Mouse (Mus musculus): ENCODE results near the gene Lrmda. TPM values are rescaled to one million over a fixed set of nuclear protein-coding genes. Genes with fewer than 3 reads are reported as not detected.

Lrmda gene
- total and polyA plus RNA-seq, 3 experiments = 5.1 to 5.9 TPM; not detected in 1

DNA sequence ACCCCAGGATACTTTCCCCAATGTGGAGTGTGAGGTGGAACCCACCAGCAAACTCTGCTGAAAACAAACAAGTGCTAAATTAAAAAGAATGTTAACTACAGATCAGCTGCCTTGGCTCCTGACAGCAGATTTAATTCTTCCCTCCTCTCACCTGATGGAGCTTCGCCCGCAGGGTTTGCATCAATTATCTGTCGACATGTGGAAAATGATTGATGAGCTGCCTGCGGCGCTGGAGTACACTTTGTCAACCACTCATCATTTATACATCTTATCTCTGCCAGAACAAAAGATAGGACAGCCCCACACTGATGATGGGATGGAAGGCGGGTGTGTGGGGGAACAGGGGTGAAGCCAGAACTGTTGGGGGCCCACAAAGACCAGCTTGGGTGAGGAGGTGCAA is 649.2 kb downstream of the Lrmda start:
- no peaks in the 10 kb centered on the region for H3K36me3 ChIP-seq (ENCODE audit: control insufficient read depth in 1 of 2, insufficient read depth in 2 of 2, low read length in 2 of 2)
- H3K4me3 ChIP-seq (ENCODE audit: control insufficient read depth in 1 of 2, insufficient read depth in 1 of 2, low read depth in 2 of 2, low read length in 2 of 2) = no peak overlapping the region
- no peaks in the 10 kb centered on the region for H3K4me1 ChIP-seq (ENCODE audit: control insufficient read depth in 1 of 2, insufficient read depth in 2 of 2, low read length in 2 of 2)
- DNase-seq (ENCODE audit: low read depth, low spot score) = no peak
- no peak overlapping the region for H3K9ac ChIP-seq (ENCODE audit: control insufficient read depth, low read depth, low read length, poor library complexity, severe bottlenecking)
- H3K9me3 ChIP-seq (replicated peaks; ENCODE audit: insufficient read depth, low read length) = no peaks in the 10 kb centered on the region
- H3K27ac ChIP-seq (ENCODE audit: control insufficient read depth, low read depth, low read length) = no peak overlapping the region
- TF ChIP-seq MAZ (IDR thresholded peaks at IDR 0.05; ENCODE audit: low read depth, low read length) (no peak), RAD21 (IDR thresholded peaks at IDR 0.05; ENCODE audit: low read depth, low read length) (no peak), JUND (IDR thresholded peaks at IDR 0.05; ENCODE audit: low read depth, low read length) (no peak), NELFE (IDR thresholded peaks at IDR 0.05; ENCODE audit: low read depth, low read length) (no peak), MYC (IDR thresholded peaks at IDR 0.05; ENCODE audit: low read depth, low read length) (no peak), USF2 (IDR thresholded peaks at IDR 0.05; ENCODE audit: borderline replicate concordance in 1 of 2, insufficient read depth in 1 of 2, low read depth in 1 of 2, low read length in 2 of 2) (no peak), EP300 (IDR thresholded peaks at IDR 0.05; ENCODE audit: low read depth in 1 of 2, low read length in 2 of 2) (no peak), ZC3H11A (IDR thresholded peaks at IDR 0.05; ENCODE audit: low read depth, low read length) (no peak), GABPA (IDR thresholded peaks at IDR 0.05; ENCODE audit: low read depth, low read length) (no peak), NRF1 (IDR thresholded peaks at IDR 0.05; ENCODE audit: insufficient read depth, low read depth, low read length, poor library complexity, severe bottlenecking) (no peak), MXI1 (IDR thresholded peaks at IDR 0.05; ENCODE audit: low read depth, low read length) (no peak), CHD2 (IDR thresholded peaks at IDR 0.05; ENCODE audit: low read length) (no peak), GATA1 (IDR thresholded peaks at IDR 0.05; ENCODE audit: low read depth, low read length) (no peak)
- no peaks in the 10 kb centered on the region for H3K79me2 ChIP-seq (ENCODE audit: control insufficient read depth, insufficient read depth, low read length, poor library complexity)
- no peaks in the 10 kb centered on the region for H3K27me3 ChIP-seq (ENCODE audit: control insufficient read depth in 1 of 2, insufficient read depth in 2 of 2, low read length in 2 of 2)

DNA sequence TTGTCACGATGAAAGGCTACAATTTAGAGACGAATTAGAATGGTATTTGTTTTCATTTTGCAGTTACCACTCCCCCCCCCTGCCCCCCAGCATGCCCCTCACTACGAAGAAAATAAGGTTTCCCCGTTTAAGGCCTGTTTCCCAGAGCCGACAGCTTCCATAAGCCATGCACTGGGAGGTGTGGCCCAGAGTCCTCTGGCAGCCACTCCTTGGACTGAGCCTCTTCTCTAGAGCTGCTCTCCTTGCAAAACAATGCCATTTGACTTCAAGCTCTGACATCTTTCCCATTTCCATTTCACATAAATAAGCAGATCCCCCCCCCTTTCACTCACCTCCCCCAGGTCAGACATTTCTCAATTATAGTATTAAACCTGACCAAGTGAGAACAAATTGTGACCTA is 654.1 kb downstream of the Lrmda start:
- Histone ChIP-seq H3K36me3 (ENCODE audit: control insufficient read depth in 1 of 2, insufficient read depth in 2 of 2, low read length in 2 of 2) (no peaks in the 10 kb centered on the region), H3K4me3 (ENCODE audit: control insufficient read depth in 1 of 2, insufficient read depth in 1 of 2, low read depth in 2 of 2, low read length in 2 of 2) (no peak overlapping the region), H3K27me3 (ENCODE audit: control insufficient read depth in 1 of 2, insufficient read depth in 2 of 2, low read length in 2 of 2) (no peaks in the 10 kb centered on the region), H3K27ac (ENCODE audit: control insufficient read depth, low read depth, low read length) (no peak overlapping the region), H3K79me2 (ENCODE audit: control insufficient read depth, insufficient read depth, low read length, poor library complexity) (no peaks in the 10 kb centered on the region), H3K9ac (ENCODE audit: control insufficient read depth, low read depth, low read length, poor library complexity, severe bottlenecking) (no peak overlapping the region), H3K9me3 (replicated peaks; ENCODE audit: insufficient read depth, low read length) (no peaks in the 10 kb centered on the region), H3K4me1 (ENCODE audit: control insufficient read depth in 1 of 2, insufficient read depth in 2 of 2, low read length in 2 of 2) (no peaks in the 10 kb centered on the region)
- no peak for TF ChIP-seq UBTF (IDR thresholded peaks at IDR 0.05; ENCODE audit: borderline replicate concordance, insufficient read depth, low read depth, low read length)
- TF ChIP-seq GABPA (IDR thresholded peaks at IDR 0.05; ENCODE audit: low read depth, low read length) = no peak
- no peak for DNase-seq (ENCODE audit: low read depth, low spot score)
